Comparison of ENCODE assay signal across 8 mouse cellular contexts in the genomic region with DNA sequence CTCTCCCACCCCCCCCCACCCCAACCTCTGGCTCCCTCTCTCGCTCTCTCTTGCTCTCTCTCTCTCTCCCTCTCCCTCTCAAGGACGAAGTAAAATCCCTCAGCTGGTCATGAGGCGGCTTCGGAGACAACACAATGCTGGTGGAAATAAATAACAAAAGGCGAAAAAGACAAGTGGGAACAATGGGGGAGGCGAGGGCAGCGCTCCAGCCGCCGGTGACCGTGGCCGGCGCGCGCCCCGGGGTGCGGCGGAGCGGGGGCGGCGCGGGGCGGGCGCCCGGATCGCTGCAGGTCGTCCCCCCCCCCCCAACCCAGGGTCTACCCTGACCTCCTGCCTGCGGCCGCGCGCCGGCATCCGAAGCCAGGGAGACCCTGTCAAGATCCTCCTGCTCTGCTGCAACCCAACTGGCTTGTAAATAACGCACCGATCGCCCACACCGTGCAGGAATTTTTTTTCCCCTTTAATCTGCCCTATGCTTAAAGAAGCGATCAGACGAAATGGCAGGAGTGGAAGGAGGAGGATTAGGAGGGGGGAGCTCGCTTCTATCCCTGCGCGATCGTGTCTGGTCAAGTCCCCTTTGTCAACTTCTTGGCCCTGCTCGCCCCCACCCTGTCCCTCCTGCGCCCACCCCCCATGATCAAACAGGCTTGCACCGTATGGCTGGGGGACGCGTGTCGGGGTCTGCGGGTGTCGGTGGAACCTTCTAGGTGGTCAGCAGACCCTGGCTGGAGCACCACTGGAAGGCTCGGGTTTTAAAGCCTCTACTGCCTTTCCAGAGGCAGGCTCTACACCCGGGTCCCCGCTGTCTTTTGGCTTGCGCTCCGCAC. TPM values are rescaled to one million over a fixed set of nuclear protein-coding genes. Genes with fewer than 3 reads are reported as not detected.
DNase-seq lines count a peak whose midpoint lies in the region; ATAC-seq lines count a peak whose summit lies in the region.

No protein-coding gene starts in this region.

- H3K27me3 ChIP-seq in heart, embryonic 16.5 days (ENCODE audit: control insufficient read depth, insufficient read depth, low read length) = peaks cover 17% of the 10 kb centered on the region
- peaks cover 22% of the 10 kb centered on the region for H3K27me3 ChIP-seq in liver, embryonic 11.5 days (replicated peaks; ENCODE audit: control insufficient read depth, insufficient read depth, low read length)
- peaks cover 6% of the 10 kb centered on the region for H3K27me3 ChIP-seq in neural tube, embryonic 12.5 days (replicated peaks)

- H3K27ac ChIP-seq in heart, embryonic 16.5 days (ENCODE audit: low read length) = no peak overlapping the region
- peak overlapping the region; percentile 71 for H3K27ac ChIP-seq in liver, embryonic 11.5 days (ENCODE audit: low read depth, low read length)
- H3K27ac ChIP-seq in neural tube, embryonic 12.5 days = no peak overlapping the region

- H3K9me3 ChIP-seq in heart, embryonic 16.5 days (replicated peaks; ENCODE audit: control insufficient read depth, low read length) = no peaks in the 10 kb centered on the region
- no peaks in the 10 kb centered on the region for H3K9me3 ChIP-seq in liver, embryonic 11.5 days (ENCODE audit: control insufficient read depth, low read length)
- H3K9me3 ChIP-seq in neural tube, embryonic 12.5 days = no peaks in the 10 kb centered on the region

- no peaks in the 10 kb centered on the region for H3K36me3 ChIP-seq in heart, embryonic 16.5 days (ENCODE audit: control insufficient read depth, insufficient read depth)
- no peaks in the 10 kb centered on the region for H3K36me3 ChIP-seq in liver, embryonic 11.5 days (ENCODE audit: control insufficient read depth, insufficient read depth, low read length)
- H3K36me3 ChIP-seq in neural tube, embryonic 12.5 days = no peaks in the 10 kb centered on the region

- H3K4me1 ChIP-seq in heart, embryonic 16.5 days (ENCODE audit: control insufficient read depth, insufficient read depth, low read length) = peaks cover 6% of the 10 kb centered on the region
- no peaks in the 10 kb centered on the region for H3K4me1 ChIP-seq in liver, embryonic 11.5 days (replicated peaks; ENCODE audit: control insufficient read depth, insufficient read depth, low read length)
- H3K4me1 ChIP-seq in neural tube, embryonic 12.5 days = peaks cover 16% of the 10 kb centered on the region; the same call in 1 of the 2 replicates

- H3K4me2 ChIP-seq in heart, embryonic 16.5 days (ENCODE audit: low read depth, low read length) = peak overlapping the region; percentile 96
- H3K4me2 ChIP-seq in liver, embryonic 11.5 days = peak overlapping the region; percentile 88
- peak overlapping the region; percentile 93 for H3K4me2 ChIP-seq in neural tube, embryonic 12.5 days (replicated peaks)

- WGBS in heart, embryonic 16.5 days = 1% methylated on average over 50 of the region's 55 CpGs
- 2% methylated on average over 39 of the region's 55 CpGs for WGBS in liver, embryonic 11.5 days
- WGBS in neural tube, embryonic 12.5 days = under 1% methylated on average over 54 of the region's 55 CpGs

- H3K9ac ChIP-seq in heart, embryonic 16.5 days (ENCODE audit: low read length) = peak overlapping the region; percentile 80
- H3K9ac ChIP-seq in liver, embryonic 11.5 days (ENCODE audit: low read depth, low read length) = peak overlapping the region; percentile 67
- H3K9ac ChIP-seq in neural tube, embryonic 12.5 days = peak overlapping the region; percentile 83

- DNase-seq in cerebellum, postnatal 10 days = peak; percentile 49 to 66
- peak; percentile 14 for DNase-seq in thymus, postnatal 4 days
- no peak for DNase-seq in thymus, postnatal 25 days
- DNase-seq in liver, embryonic 11.5 days (ENCODE audit: low spot score) = peak; percentile 46
- DNase-seq in layer of hippocampus, adult 18-20 months (ENCODE audit: low spot score in 2 of 2) = no peak

- ATAC-seq in cerebellum, adult (ENCODE audit: insufficient number of reproducible peaks, low FRiP score, low TSS enrichment) = no peak
- ATAC-seq in heart, embryonic 16.5 days (replicated peaks; ENCODE audit: extremely low read depth, insufficient read depth, low FRiP score) = peak; percentile 23
- peak; percentile 24; the same call in 1 of the 2 replicates for ATAC-seq in liver, embryonic 11.5 days (replicated peaks; ENCODE audit: low FRiP score)
- peak; percentile 61 for ATAC-seq in neural tube, embryonic 12.5 days (ENCODE audit: low FRiP score, low read depth)

- H3K4me3 ChIP-seq in heart, embryonic 16.5 days (ENCODE audit: low read length) = peak overlapping the region; percentile 84
- peak overlapping the region; percentile 71 for H3K4me3 ChIP-seq in liver, embryonic 11.5 days (ENCODE audit: low read depth, low read length)
- H3K4me3 ChIP-seq in neural tube, embryonic 12.5 days = peak overlapping the region; percentile 71

RNA-seq across cellular contexts. Expression of a gene that starts 0.5 kb away (rescaled TPM):
- polyA plus RNA-seq in heart, embryonic 16.5 days (2015; fragmentation: Nextera tagmentation; extraction: Ambion mirVana) = 8.8 and 10.2 TPM in 2 replicates
- polyA plus RNA-seq in liver, embryonic 11.5 days (2014; fragmentation: Nextera tagmentation; extraction: Ambion mirVana) = 7.9 and 10.6 TPM in 2 replicates
- 33.0 and 33.3 TPM in 2 replicates for polyA plus RNA-seq in neural tube, embryonic 12.5 days (2016; fragmentation: Nextera tagmentation; extraction: Ambion mirVana)
- total RNA-seq in layer of hippocampus, adult 18-20 months (2021) = 10 to 100 TPM; 31.3 to 37.0 TPM

Comparison
In these comparisons a context has a peak if more than half of its experiments do, and no peak if none do; other contexts are left out.
1. DNase-seq: peak in cerebellum, postnatal 10 days (2 of 2), thymus, postnatal 4 days (single experiment) and liver, embryonic 11.5 days (single experiment); none in thymus, postnatal 25 days (single experiment) and layer of hippocampus, adult 18-20 months (0 of 2).
2. Peak in every context shown above with its lines, with median percentiles within 50 percentile points of each other: H3K4me2 ChIP-seq, H3K4me3 ChIP-seq and H3K9ac ChIP-seq.